Mouse (Mus musculus): ENCODE data around the gene F2rl2. TPM values are rescaled to one million over a fixed set of nuclear protein-coding genes. Genes with fewer than 3 reads are reported as not detected.

The F2rl2 gene
- total RNA-seq, 2 experiments from 2014 or later: 0.56 to 0.59 TPM

Other genes with a start within 250 kb of the F2rl2 start
- not detected for gene S100z, start 218.1 kb upstream of the F2rl2 start, total RNA-seq (2021)
- gene F2rl1, start 171.6 kb upstream of the F2rl2 start, total RNA-seq (2021): under 1 TPM; 0.16 to 0.31 TPM
- 10 to 100 TPM; 12.2 to 12.9 TPM for gene F2r, start 78.4 kb upstream of the F2rl2 start, total RNA-seq (2021)
- gene Iqgap2, start 195.1 kb downstream of the F2rl2 start, total RNA-seq (2021): 10 to 100 TPM; 29.0 to 31.0 TPM